Mouse (Mus musculus) adrenal gland, adult 2 months (tissue): ENCODE measurements around the gene Slc9a8. TPM values are rescaled to one million over a fixed set of nuclear protein-coding genes. Genes with fewer than 3 reads are reported as not detected.
A peak's percentile ranks its signal among the peaks of the same experiment; 100 is the strongest.

Experiments
- DNase-seq: peaks from one replicate; pipeline ENCODE4 v3.0.0; 2021
- polyA plus RNA-seq: library from polyadenylated mRNA; depleted of rRNA; stranded (reverse); fragments of >200 nt; gene quantifications from 2 replicates; pipeline ENCODE4 v1.2.3, GENCODE M21; 2012
- total RNA-seq, 2 experiments: library from RNA; stranded (reverse); gene quantifications; 2 replicates each; pipeline ENCODE4 v1.2.3; 2021

The Slc9a8 gene
- total and polyA plus RNA-seq, 3 experiments: 33.8 to 67.5 (median 40.2) TPM

- DNase-seq: no peak
Observed at GRCm38 (mm10) chr2:167414461-167414860, 7.1 kb upstream of the Slc9a8 start.

GRCm38 (mm10) chr2:167415970-167416563, 5.4 kb upstream of the Slc9a8 start:
- DNase-seq: peak; percentile 81

GRCm38 (mm10) chr2:167417048-167417447, 4.5 kb upstream of the Slc9a8 start:
- no peak for DNase-seq

- peak; percentile 79 for DNase-seq
Observed at GRCm38 (mm10) chr2:167417694-167418093, 3.8 kb upstream of the Slc9a8 start.

- DNase-seq: peak; percentile 62
Observed at GRCm38 (mm10) chr2:167419204-167419603, 2.3 kb upstream of the Slc9a8 start.

- DNase-seq: no peak
Observed at GRCm38 (mm10) chr2:167420811-167421241, 686 bp upstream of the Slc9a8 start.

- DNase-seq: no peak
Observed at GRCm38 (mm10) chr2:167422150-167422470, 598 bp downstream of the Slc9a8 start.

GRCm38 (mm10) chr2:167423031-167423611, 1.6 kb downstream of the Slc9a8 start:
- no peak for DNase-seq

- no peak for DNase-seq
Observed at GRCm38 (mm10) chr2:167424040-167424439, 2.5 kb downstream of the Slc9a8 start.

GRCm38 (mm10) chr2:167424516-167424915, 3.0 kb downstream of the Slc9a8 start:
- no peak for DNase-seq

GRCm38 (mm10) chr2:167425407-167425806, 3.9 kb downstream of the Slc9a8 start:
- DNase-seq: no peak

- DNase-seq: no peak
Observed at GRCm38 (mm10) chr2:167429596-167429995, 8.1 kb downstream of the Slc9a8 start.

- DNase-seq: no peak
Observed at GRCm38 (mm10) chr2:167430737-167431417, 9.4 kb downstream of the Slc9a8 start.

- no peak for DNase-seq
Observed at GRCm38 (mm10) chr2:167431418-167431776, 9.9 kb downstream of the Slc9a8 start.

- no peak for DNase-seq
Observed at GRCm38 (mm10) chr2:167434570-167434969, 13.1 kb downstream of the Slc9a8 start.

- DNase-seq: no peak
Observed at GRCm38 (mm10) chr2:167435631-167436030, 14.1 kb downstream of the Slc9a8 start.

GRCm38 (mm10) chr2:167436371-167436770, 14.9 kb downstream of the Slc9a8 start:
- DNase-seq: no peak

GRCm38 (mm10) chr2:167439422-167439821, 17.9 kb downstream of the Slc9a8 start:
- DNase-seq: no peak

GRCm38 (mm10) chr2:167443411-167444193, 22.1 kb downstream of the Slc9a8 start:
- no peak for DNase-seq

GRCm38 (mm10) chr2:167445911-167446780, 24.6 kb downstream of the Slc9a8 start:
- DNase-seq: peak; percentile 74

GRCm38 (mm10) chr2:167447207-167447606, 25.7 kb downstream of the Slc9a8 start:
- no peak for DNase-seq

- no peak for DNase-seq
Observed at GRCm38 (mm10) chr2:167447629-167448028, 26.1 kb downstream of the Slc9a8 start.
